Mouse (Mus musculus) brain, embryonic 14.5 days (tissue): ENCODE measurements around the gene Kif5a. TPM values are rescaled to one million over a fixed set of nuclear protein-coding genes. Genes with fewer than 3 reads are reported as not detected.

Source experiments
- DNase-seq: peaks from one replicate; pipeline ENCODE4 v3.0.0-alpha.2; 2011; ENCODE audit warnings: low read depth
- CTCF ChIP-seq: fragments of 200-500 bp; IDR thresholded peaks from 2 replicates; pipeline ENCODE4 v1.5.1; 2012; ENCODE audit warnings: inconsistent platforms, mild to moderate bottlenecking, moderate library complexity, borderline replicate concordance; ENCODE audit not compliant: insufficient read depth, insufficient read length; ENCODE audit errors: extremely low read depth
- POLR2A ChIP-seq: fragments of 200-500 bp; IDR thresholded peaks from 2 replicates; pipeline ENCODE4 v1.6.1; 2012; ENCODE audit warnings: mild to moderate bottlenecking, inconsistent platforms, borderline replicate concordance; ENCODE audit not compliant: poor library complexity, insufficient read depth, insufficient read length, severe bottlenecking; ENCODE audit errors: extremely low read depth
- polyA plus RNA-seq: library from polyadenylated mRNA; depleted of rRNA; stranded (reverse); fragments of >200 nt; gene quantifications from 2 replicates; pipeline ENCODE4 v1.2.3, GENCODE M21; 2012

Kif5a gene
- polyA plus RNA-seq, 1 experiment = 134 TPM

DNA sequence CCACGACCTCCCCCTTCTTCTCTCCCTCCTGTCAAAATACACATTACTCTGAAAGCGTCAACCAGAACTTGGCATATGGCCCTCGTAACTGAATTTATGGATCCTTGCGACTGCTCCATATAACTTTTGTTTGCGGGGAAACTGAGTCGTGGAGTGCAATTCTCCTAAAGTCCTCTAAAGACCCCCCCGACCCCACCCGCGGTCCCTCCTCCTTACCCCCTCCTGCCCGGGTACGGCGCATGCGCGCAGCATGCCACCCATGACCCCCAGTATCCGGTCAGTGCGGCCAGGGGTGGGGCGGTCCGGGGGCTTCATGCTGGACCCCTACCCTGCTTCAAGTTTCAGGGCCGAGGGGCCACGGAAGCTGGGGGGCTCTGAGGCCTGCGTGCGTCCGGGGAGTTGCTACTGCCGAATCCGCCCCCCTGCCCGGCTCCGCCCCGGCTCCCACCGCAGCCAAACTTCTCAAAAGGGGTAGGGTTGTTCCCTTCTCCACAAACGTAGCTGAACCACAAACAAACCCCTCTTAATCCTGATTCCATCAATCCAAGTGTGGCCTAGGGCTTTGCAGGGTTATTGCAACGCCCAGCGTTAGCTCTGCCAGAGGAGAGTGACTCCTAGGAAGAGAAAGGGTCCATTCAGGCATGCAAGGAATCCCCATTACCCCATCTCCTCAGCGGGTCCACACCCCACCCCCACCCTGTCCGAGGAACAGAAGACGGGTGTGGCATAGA, 73.3 kb downstream of the Kif5a start, which contains the start of gene Arhgef25:
Gene Arhgef25, minus strand, starts transcription at position 433 of the 731 bp plus-strand sequence.
- no peak for TF ChIP-seq CTCF
- no peak for TF ChIP-seq POLR2A

DNA sequence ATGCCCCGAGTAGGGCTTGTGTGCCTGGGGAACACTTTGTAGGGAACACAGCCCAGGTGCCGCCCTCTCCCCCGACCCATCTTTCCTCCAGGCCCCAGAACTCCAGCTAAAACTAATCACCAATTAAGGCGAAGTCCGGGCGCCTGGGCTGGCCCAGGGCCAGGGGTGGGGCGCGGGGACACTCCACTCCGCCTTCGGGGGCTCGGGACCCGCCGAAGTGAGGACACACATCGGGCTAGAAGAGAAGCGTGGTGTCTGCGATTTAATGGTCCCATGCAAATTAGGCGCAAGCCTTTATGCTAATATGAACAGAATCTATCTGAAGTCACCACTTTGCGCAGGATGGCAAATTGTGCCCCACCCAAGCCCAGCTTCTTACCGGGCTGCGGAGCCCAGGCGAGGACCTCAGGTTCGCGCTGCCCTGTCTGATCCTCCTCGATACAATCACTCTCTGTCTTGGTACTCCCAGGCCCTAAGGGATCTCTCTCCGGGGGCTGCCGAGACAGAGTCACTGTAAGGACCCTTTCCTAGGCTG, 74.0 kb downstream of the Kif5a start:
- DNase-seq = peak; percentile 62
- TF ChIP-seq POLR2A (no peak), CTCF (no peak)

More for the DNA sequence above, 73.3 kb downstream of the Kif5a start, which contains the start of gene Arhgef25:
- peak; percentile 57 for DNase-seq

DNA sequence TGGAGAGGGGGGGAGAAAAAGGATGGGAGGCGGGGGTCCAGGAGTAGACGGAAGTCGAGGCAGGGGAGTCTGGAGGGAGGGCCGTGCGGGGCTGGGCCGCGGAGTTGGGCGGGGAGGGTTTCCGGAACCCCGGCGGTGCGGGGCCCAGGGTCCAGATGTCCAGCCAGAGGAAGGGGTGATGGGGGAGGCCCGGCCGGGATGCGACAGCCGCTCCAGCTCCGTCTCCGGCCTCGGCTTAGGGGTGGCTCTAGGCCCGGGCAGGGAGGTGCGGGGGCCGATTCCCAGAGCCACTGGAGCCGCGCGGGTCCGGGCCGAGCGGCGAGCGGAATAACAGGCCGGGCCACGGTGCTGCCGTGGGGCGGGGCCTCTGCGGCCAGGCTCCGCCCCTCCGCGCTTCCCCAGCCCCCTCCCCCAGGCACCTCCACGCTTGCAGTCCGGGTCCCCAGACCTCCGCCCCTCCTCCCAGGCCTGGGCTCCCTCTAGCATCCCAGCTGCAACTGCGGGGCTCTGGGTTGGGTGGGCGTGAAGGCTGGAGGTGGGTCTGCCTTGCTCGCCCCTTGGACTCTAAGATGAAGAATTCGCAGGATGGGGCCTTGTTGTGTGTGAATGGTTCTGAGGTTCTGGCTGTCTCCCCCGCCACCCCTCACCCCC, 74.6 kb downstream of the Kif5a start:
- DNase-seq = peak; percentile 92
- peak; percentile 79 for TF ChIP-seq POLR2A
- no peak for TF ChIP-seq CTCF

DNA sequence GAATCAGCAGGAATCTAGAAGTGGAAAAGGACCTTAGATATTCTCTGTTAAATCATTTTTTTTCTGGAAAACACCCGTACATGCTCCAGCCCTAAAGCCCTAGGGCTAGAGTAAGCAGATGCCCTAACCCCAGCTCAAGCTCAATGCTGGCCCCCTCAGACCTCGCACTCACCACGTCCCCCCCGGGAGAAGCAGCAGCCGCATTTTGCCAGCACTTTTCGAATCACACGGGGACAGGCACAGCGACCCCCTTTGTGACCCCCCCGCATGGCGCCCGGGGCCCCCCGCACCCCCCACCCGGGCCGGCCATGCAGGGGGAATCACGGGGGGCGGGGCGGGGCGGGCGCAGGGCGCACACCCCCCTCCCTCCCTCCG, 75.1 kb downstream of the Kif5a start:
- TF ChIP-seq CTCF = no peak
- TF ChIP-seq POLR2A = no peak
- no peak for DNase-seq

DNA sequence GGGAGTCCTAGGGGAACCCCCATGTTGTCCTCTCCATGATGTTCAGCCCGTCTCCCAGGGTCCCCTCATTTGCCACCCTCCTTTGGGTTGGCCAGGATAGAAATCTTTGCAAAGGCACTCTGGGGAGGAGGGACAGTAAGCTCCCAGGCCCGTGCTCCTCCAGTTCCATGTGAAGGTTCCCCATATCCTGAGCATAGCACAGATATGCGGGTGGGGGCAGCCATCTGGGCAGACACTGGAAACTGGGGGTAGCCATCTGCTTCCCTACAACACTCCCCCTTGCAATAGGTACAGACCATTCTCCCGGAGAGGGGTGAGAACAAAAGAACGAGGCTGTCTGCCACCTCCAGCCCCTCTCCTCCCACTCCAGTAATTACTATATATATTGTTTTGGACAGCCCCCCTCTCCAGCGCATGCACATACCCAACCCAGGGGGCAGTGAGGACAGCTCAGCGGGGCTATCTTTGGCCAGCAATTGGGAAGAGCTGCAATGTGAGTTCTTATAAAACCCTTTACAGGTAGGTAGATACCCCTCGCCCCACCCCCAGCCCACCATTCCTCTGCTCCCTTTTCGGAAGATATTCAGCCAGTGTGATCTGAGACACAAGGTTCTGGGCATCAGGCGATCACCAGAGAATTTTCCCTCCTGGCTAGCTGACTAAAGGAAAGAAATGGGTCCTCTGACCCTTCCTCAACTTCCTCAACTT, 75.6 kb downstream of the Kif5a start:
- peak; percentile 86 for DNase-seq

DNA sequence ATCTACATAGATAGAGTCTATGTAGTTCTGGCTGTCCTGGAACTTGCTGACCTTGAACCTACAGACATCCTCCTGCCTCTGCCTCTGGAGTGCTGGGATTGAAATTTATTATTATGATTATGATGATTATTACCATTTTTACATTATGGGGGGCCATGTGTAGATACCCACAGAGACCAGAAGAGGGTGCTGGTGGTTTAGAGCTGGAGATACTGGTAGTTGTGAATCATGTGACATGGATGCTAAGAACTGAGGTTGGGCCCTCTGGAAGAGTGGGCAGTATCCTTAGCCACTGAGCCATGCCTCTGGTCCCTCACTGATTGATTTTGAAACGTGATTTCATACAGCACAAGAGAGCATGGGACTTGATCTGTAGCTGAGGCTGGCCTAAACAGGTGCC, 76.7 kb downstream of the Kif5a start:
- TF ChIP-seq CTCF (no peak), POLR2A (no peak)
- no peak for DNase-seq

More for the DNA sequence above, 75.6 kb downstream of the Kif5a start:
- TF ChIP-seq CTCF (no peak), POLR2A (no peak)

DNA sequence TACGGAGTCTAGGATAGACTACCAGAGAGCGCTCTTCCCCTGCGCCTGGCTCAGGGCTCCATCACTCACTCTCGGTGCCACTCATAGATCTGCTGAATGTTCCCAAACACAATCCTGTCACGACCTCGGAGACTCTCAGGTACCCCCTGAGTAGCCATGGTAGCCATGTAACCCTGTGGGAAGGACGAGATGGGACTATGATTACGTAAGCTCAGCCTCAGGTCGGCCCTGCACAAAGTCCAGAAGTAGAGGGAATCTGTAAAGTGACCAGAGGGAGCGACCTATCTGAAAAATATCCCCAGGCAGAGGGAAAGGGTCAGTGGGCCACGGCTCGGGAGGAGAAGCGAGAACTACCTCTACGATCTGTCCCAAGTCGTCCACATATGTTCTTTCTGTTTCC, 77.6 kb downstream of the Kif5a start:
- DNase-seq = no peak
- TF ChIP-seq POLR2A (no peak), CTCF (no peak)

DNA sequence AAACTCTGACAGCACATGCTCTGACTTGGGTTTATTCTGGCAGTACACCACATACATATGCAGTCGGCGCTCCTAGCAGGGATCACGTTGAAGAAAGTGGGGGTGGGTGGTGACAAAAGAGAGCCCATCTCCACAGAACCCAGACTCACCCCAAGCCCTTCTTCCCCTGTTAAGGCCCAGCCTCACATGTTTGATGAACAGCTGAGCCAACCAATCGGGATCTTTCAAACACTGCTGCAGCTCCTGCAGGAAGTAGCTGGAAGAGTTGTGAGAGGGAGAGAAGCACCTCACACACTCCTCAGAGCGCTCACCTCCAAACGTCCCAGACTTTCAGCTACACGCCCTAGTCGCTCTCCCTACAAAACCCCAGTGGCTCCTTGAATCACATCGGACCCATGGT, 78.0 kb downstream of the Kif5a start:
- TF ChIP-seq POLR2A = no peak
- no peak for TF ChIP-seq CTCF
- peak; percentile 75 for DNase-seq

DNA sequence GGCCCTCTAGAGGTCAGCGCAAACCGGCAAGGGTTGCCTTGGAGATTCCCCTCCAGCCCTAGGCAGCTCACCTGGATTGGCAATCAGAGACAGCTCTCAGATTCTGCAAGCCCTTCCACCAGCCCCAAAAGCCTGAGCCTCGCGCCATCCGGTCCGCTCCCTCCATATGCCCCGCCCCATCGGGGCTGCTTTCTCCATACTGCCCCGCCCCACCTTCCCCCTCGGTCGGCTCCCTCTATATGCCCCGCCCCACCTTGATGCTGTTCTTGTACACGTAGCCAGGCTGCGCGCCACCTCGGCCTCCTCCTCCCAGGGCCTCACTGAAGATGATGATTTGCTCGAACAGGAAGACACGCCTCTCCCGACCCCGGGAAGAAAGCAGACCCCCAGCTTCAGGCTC, 79.4 kb downstream of the Kif5a start:
- peak; percentile 30 for DNase-seq
- TF ChIP-seq POLR2A = no peak
- TF ChIP-seq CTCF = 0 out of 2 replicates have a peak, but pooled peaks have one; percentile 0

DNA sequence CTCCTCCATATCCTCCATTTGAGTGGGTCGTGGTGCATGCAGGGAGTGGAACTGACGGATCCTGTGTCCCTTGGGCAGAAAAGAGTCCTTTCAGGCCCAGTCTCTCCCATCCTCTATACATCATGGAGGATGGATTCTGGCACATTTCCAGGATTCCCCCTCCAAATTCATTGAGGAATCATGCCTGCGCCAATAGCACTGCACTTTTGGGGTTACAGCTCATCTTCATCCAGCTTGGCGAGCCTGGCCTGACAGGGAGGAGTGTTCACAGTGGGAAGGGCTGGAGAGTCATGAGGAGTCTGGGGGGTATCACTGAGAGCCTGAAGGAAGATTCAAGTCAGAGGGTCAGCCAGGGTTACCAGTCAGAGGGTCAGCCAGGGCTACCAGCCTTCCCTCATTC, 80.5 kb downstream of the Kif5a start:
- TF ChIP-seq POLR2A (no peak), CTCF (no peak)

DNA sequence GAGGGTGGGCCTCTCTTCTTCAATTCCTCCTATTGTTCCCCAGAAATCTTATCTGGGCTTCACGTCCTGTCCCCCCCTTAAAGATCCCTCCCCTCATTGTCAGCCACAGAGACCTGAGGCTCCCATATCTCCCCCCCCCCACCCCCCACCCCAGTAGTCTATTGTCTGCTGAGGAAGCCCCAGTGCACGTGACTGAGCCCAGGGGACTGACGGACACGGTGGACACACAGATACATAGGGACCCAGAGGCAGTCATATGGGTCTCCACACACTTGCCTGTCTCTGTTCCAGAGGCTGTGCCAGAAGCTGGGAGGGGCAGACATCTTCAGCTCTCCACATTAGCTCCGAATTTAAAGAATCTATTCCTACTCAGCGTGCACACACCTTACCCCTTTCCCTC, 81.6 kb downstream of the Kif5a start:
- TF ChIP-seq POLR2A (no peak), CTCF (no peak)
- DNase-seq = no peak

More for the DNA sequence above, 80.5 kb downstream of the Kif5a start:
- DNase-seq = no peak
